Mouse (Mus musculus): ENCODE data around the gene Ipo5. TPM values are rescaled to one million over a fixed set of nuclear protein-coding genes. Genes with fewer than 3 reads are reported as not detected.

Gene Ipo5
- 94.2 and 97.2 TPM in 2 replicates for polyA plus RNA-seq (2014; fragmentation: Nextera tagmentation; extraction: Ambion mirVana)

DNA sequence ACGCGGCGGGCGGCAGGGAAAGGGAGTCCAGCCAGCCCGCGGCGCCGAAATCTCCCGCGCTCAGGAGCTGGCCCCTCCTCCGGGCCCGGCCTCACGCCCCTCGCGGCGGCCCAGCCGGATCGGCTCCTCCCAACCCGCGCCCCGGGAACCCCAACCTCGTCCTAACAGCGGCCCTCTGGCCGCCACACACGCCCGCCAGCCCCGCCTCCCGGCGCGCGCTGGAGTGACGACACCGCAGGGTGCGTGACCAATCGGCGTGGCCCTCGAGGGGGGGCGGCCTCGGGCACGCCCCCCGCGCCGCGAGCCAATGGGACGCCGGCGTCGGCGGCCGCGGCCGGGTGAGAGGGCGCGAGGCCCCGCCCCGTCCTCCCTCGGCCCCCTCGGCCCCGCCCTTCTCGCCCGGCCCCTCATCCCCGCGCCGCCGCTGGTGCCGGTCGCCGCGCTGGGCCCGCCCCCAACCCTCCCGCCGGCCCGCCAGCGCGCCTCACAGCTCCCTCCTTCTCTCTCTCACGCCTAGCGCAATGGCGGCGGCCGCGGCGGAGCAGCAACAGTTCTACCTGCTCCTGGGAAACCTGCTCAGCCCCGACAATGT lies at the start of gene Ipo5:
Gene Ipo5 (plus strand): TSS at position 492 of the 592 bp plus-strand sequence.
- H3K27me3 ChIP-seq (replicated peaks; ENCODE audit: control insufficient read depth, insufficient read depth, low read length), result no peaks in the 10 kb centered on the region

DNA sequence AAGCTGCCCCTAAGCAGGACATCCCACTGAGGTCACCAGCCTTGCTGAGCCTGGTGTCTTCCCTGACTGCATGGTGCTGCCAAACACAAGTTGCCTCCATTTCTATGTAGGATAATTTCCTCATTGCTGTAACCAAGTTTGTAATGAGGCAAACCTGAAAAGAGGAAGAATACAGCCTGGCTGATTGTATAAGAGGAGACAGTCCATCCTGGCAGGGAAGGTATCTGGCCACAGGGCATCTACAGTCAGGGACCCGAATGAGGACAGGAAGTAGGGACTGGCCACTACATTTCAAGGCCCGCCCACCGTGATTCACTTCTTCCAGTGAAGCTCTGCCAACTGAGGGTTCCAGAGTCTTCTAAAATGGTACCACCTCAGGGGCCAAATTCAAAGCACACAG lies 47.8 kb upstream of the Ipo5 start:
- H3K27me3 ChIP-seq (replicated peaks; ENCODE audit: control insufficient read depth, insufficient read depth, low read length), result no peaks in the 10 kb centered on the region
- no peak overlapping the region for H3K27ac ChIP-seq (ENCODE audit: low read depth, low read length)
- 95% methylated on average over 3 of the region's 3 CpGs for WGBS
- H3K4me1 ChIP-seq (ENCODE audit: control insufficient read depth, insufficient read depth, low read length), result no peaks in the 10 kb centered on the region
- no peaks in the 10 kb centered on the region for H3K36me3 ChIP-seq (ENCODE audit: control insufficient read depth, insufficient read depth, low read length)
- no peak overlapping the region for H3K4me3 ChIP-seq (ENCODE audit: low read depth, low read length)
- no peak overlapping the region for H3K9ac ChIP-seq (ENCODE audit: low read length)
- H3K4me2 ChIP-seq (ENCODE audit: low read length), result no peak overlapping the region
- ATAC-seq (no peak), DNase-seq (ENCODE audit: low spot score) (no peak)
- no peaks in the 10 kb centered on the region for H3K9me3 ChIP-seq (replicated peaks; ENCODE audit: control insufficient read depth, low read length)

More for the DNA sequence above, at the start of gene Ipo5:
- peak within 1 kb of the TSS; percentile 85 for H3K4me3 ChIP-seq (ENCODE audit: low read depth, low read length)
- peak within 1 kb of the TSS; percentile 88 for H3K4me2 ChIP-seq (ENCODE audit: low read length)
- H3K36me3 ChIP-seq (ENCODE audit: control insufficient read depth, insufficient read depth, low read length), result no peaks in the 10 kb centered on the region
- H3K4me1 ChIP-seq (ENCODE audit: control insufficient read depth, insufficient read depth, low read length), result peaks cover 14% of the 10 kb centered on the region
- peak within 1 kb of the TSS; percentile 88 for H3K27ac ChIP-seq (ENCODE audit: low read depth, low read length)
- H3K9me3 ChIP-seq (replicated peaks; ENCODE audit: control insufficient read depth, low read length), result no peaks in the 10 kb centered on the region
- under 1% methylated on average over 70 of the region's 83 CpGs for WGBS
- ATAC-seq (peak; percentile 96), DNase-seq (ENCODE audit: low spot score) (peak; percentile 97)
- peak within 1 kb of the TSS; percentile 86 for H3K9ac ChIP-seq (ENCODE audit: low read length)

DNA sequence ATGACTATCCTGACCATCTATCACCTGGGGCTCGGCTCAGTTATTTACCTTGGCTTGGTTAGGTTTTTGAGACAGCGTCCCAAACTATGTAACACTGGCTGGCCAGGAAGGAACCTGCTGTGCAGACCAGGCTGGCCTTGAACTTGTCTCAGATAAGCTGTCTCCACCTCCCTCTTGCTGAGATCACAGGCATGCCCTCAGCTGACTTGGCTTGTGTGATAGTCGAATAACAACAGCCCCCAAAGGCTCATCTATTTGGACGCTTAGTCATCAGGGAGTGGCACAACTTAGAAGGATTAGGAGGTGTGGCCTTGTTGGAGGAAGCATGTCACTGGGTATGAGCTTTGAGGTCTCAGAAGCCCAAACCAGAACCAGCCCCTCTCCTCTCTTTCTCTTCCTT lies 46.1 kb upstream of the Ipo5 start:
- DNase-seq (ENCODE audit: low spot score) (no peak), ATAC-seq (no peak)
- H3K27me3 ChIP-seq (replicated peaks; ENCODE audit: control insufficient read depth, insufficient read depth, low read length), result no peaks in the 10 kb centered on the region
- 91% methylated on average over 4 of the region's 4 CpGs for WGBS
- no peak overlapping the region for H3K9ac ChIP-seq (ENCODE audit: low read length)
- H3K4me1 ChIP-seq (ENCODE audit: control insufficient read depth, insufficient read depth, low read length), result no peaks in the 10 kb centered on the region
- H3K4me3 ChIP-seq (ENCODE audit: low read depth, low read length), result no peak overlapping the region
- H3K27ac ChIP-seq (ENCODE audit: low read depth, low read length), result no peak overlapping the region
- no peaks in the 10 kb centered on the region for H3K36me3 ChIP-seq (ENCODE audit: control insufficient read depth, insufficient read depth, low read length)
- no peak overlapping the region for H3K4me2 ChIP-seq (ENCODE audit: low read length)
- H3K9me3 ChIP-seq (replicated peaks; ENCODE audit: control insufficient read depth, low read length), result no peaks in the 10 kb centered on the region

DNA sequence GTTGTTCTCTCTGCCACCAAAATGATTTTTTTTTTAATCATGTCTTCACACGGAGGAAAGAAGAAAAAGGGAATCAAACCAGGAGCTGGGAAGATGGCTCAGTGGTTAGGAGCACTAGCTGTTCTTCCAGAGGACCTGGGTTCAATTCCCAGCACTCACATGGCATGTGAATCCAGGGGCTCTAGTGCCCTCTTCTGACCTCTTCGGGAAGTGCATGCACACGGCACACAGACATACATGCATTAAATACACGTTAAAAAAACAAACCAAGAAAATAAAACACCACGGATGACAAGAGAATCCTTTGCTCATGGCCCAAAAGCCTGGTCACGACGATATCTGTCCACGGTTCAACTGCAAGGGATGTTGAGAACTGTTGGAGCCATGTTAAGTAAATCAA lies 44.5 kb upstream of the Ipo5 start:
- Histone ChIP-seq H3K27me3 (replicated peaks; ENCODE audit: control insufficient read depth, insufficient read depth, low read length) (no peaks in the 10 kb centered on the region), H3K9me3 (replicated peaks; ENCODE audit: control insufficient read depth, low read length) (no peaks in the 10 kb centered on the region), H3K4me2 (ENCODE audit: low read length) (no peak overlapping the region), H3K27ac (ENCODE audit: low read depth, low read length) (no peak overlapping the region), H3K36me3 (ENCODE audit: control insufficient read depth, insufficient read depth, low read length) (no peaks in the 10 kb centered on the region), H3K4me3 (ENCODE audit: low read depth, low read length) (no peak overlapping the region), H3K4me1 (ENCODE audit: control insufficient read depth, insufficient read depth, low read length) (no peaks in the 10 kb centered on the region), H3K9ac (ENCODE audit: low read length) (no peak overlapping the region)
- ATAC-seq, result no peak
- 96% methylated on average over 8 of the region's 8 CpGs for WGBS
- DNase-seq (ENCODE audit: low spot score), result no peak

- H3K27ac ChIP-seq (ENCODE audit: low read depth, low read length), result no peak overlapping the region
- no peak overlapping the region for H3K9ac ChIP-seq (ENCODE audit: low read length)
- no peaks in the 10 kb centered on the region for H3K4me1 ChIP-seq (ENCODE audit: control insufficient read depth, insufficient read depth, low read length)
- H3K9me3 ChIP-seq (replicated peaks; ENCODE audit: control insufficient read depth, low read length), result no peaks in the 10 kb centered on the region
- DNase-seq (ENCODE audit: low spot score), result no peak
- H3K36me3 ChIP-seq (ENCODE audit: control insufficient read depth, insufficient read depth, low read length), result no peaks in the 10 kb centered on the region
- 95% methylated on average over 5 of the region's 5 CpGs for WGBS
- no peak overlapping the region for H3K4me3 ChIP-seq (ENCODE audit: low read depth, low read length)
- H3K4me2 ChIP-seq (ENCODE audit: low read length), result no peak overlapping the region
- ATAC-seq, result no peak
- H3K27me3 ChIP-seq (replicated peaks; ENCODE audit: control insufficient read depth, insufficient read depth, low read length), result no peaks in the 10 kb centered on the region
These were observed 43.9 kb upstream of the Ipo5 start for GRCm38 (mm10) chr14:120867121-120867520.

DNA sequence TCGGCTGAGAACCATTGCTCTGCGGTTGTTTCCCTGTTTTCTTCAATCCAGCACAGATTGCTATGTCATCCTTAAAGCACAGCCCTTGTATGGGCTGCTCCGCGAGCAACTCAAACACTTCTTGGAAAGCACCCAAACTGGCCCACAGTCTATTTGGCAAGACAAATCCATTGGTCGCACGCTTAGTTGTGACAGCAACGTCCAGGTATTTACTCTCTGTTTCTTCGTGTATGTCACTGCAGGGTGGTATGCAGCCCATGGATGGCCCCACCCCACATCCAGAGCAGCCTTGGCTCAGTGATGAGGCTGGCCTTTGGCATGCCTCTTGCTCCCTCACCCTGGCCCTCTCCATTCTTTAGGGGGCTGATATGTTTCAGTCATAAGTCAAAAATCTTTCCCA lies 42.5 kb upstream of the Ipo5 start:
- Histone ChIP-seq H3K9me3 (replicated peaks; ENCODE audit: control insufficient read depth, low read length) (no peaks in the 10 kb centered on the region), H3K36me3 (ENCODE audit: control insufficient read depth, insufficient read depth, low read length) (no peaks in the 10 kb centered on the region), H3K4me1 (ENCODE audit: control insufficient read depth, insufficient read depth, low read length) (no peaks in the 10 kb centered on the region), H3K27me3 (replicated peaks; ENCODE audit: control insufficient read depth, insufficient read depth, low read length) (no peaks in the 10 kb centered on the region), H3K4me2 (ENCODE audit: low read length) (no peak overlapping the region), H3K4me3 (ENCODE audit: low read depth, low read length) (no peak overlapping the region), H3K9ac (ENCODE audit: low read length) (no peak overlapping the region), H3K27ac (ENCODE audit: low read depth, low read length) (no peak overlapping the region)
- 49% methylated on average over 8 of the region's 8 CpGs for WGBS
- DNase-seq (ENCODE audit: low spot score) (peak; percentile 73), ATAC-seq (peak; percentile 48; the same call in 1 of the 2 replicates)

GRCm38 (mm10) chr14:120870736-120871135 lies 40.3 kb upstream of the Ipo5 start:
- no peaks in the 10 kb centered on the region for H3K9me3 ChIP-seq (replicated peaks; ENCODE audit: control insufficient read depth, low read length)
- no peaks in the 10 kb centered on the region for H3K27me3 ChIP-seq (replicated peaks; ENCODE audit: control insufficient read depth, insufficient read depth, low read length)
- DNase-seq (ENCODE audit: low spot score) (no peak), ATAC-seq (no peak)
- H3K4me1 ChIP-seq (ENCODE audit: control insufficient read depth, insufficient read depth, low read length), result no peaks in the 10 kb centered on the region
- no peaks in the 10 kb centered on the region for H3K36me3 ChIP-seq (ENCODE audit: control insufficient read depth, insufficient read depth, low read length)
- 41% methylated on average over 5 of the region's 5 CpGs for whole genome bisulfite sequencing
- H3K4me2 ChIP-seq (ENCODE audit: low read length), result no peak overlapping the region
- H3K27ac ChIP-seq (ENCODE audit: low read depth, low read length), result no peak overlapping the region
- no peak overlapping the region for H3K4me3 ChIP-seq (ENCODE audit: low read depth, low read length)
- no peak overlapping the region for H3K9ac ChIP-seq (ENCODE audit: low read length)

- no peaks in the 10 kb centered on the region for H3K4me1 ChIP-seq (ENCODE audit: control insufficient read depth, insufficient read depth, low read length)
- ATAC-seq (no peak), DNase-seq (ENCODE audit: low spot score) (no peak)
- no peaks in the 10 kb centered on the region for H3K27me3 ChIP-seq (replicated peaks; ENCODE audit: control insufficient read depth, insufficient read depth, low read length)
- no peaks in the 10 kb centered on the region for H3K36me3 ChIP-seq (ENCODE audit: control insufficient read depth, insufficient read depth, low read length)
- whole genome bisulfite sequencing, result 94% methylated on average over 7 of the region's 7 CpGs
- H3K4me2 ChIP-seq (ENCODE audit: low read length), result no peak overlapping the region
- no peak overlapping the region for H3K27ac ChIP-seq (ENCODE audit: low read depth, low read length)
- H3K9me3 ChIP-seq (replicated peaks; ENCODE audit: control insufficient read depth, low read length), result no peaks in the 10 kb centered on the region
- no peak overlapping the region for H3K9ac ChIP-seq (ENCODE audit: low read length)
- H3K4me3 ChIP-seq (ENCODE audit: low read depth, low read length), result no peak overlapping the region
These were observed 36.6 kb upstream of the Ipo5 start for GRCm38 (mm10) chr14:120874397-120874796.

DNA sequence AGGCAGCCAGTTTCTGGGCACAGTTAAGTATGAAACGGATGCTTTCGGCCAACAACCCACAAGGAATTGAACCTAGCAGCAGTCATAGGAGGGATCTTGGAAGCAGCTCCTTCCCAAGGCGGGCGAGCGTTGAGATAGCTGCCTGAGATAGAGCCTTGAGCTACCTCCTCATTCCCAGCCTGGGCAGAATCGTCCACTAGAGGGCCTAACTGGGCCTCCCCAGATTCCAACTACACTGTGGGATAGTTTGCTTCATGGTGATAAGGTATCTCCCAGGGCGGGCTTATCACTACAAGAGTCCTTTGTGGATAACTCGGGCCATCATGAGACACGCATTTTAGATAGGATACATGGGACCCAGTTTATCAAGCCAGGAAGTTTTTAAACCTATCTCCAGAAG lies 35.9 kb upstream of the Ipo5 start:
- Histone ChIP-seq H3K36me3 (ENCODE audit: control insufficient read depth, insufficient read depth, low read length) (no peaks in the 10 kb centered on the region), H3K4me3 (ENCODE audit: low read depth, low read length) (no peak overlapping the region), H3K9me3 (replicated peaks; ENCODE audit: control insufficient read depth, low read length) (no peaks in the 10 kb centered on the region), H3K4me1 (ENCODE audit: control insufficient read depth, insufficient read depth, low read length) (no peaks in the 10 kb centered on the region), H3K9ac (ENCODE audit: low read length) (no peak overlapping the region), H3K4me2 (ENCODE audit: low read length) (no peak overlapping the region), H3K27me3 (replicated peaks; ENCODE audit: control insufficient read depth, insufficient read depth, low read length) (no peaks in the 10 kb centered on the region), H3K27ac (ENCODE audit: low read depth, low read length) (no peak overlapping the region)
- no peak for ATAC-seq
- 75% methylated on average over 9 of the region's 9 CpGs for WGBS
- no peak for DNase-seq (ENCODE audit: low spot score)
